Comparison of ENCODE assay signal across 52 mouse cellular contexts in the genomic region with DNA sequence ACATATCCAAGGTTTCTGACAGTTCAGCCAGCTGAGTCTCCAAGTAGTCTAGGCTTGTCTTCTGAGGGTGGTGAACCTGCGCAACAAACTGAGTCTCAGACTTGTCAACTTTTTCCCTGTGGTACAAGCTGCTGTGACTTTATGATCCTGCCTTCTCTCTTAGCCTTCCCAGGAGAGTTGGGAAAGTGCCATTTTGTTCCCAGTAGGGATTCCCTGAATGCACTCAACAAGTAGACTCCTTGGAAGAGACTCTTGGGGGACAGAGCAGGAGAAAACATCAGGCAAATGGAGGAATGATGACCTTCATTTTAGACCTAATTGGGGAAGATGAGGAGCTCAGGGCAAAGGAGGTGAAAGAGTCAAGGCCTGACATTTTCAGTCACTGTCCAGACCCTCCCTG. TPM values are rescaled to one million over a fixed set of nuclear protein-coding genes. Genes with fewer than 3 reads are reported as not detected.
"Had no signal": no experiment of that assay in that cellular context is flagged by ENCODE, and none has a peak within 500 bp of the region (broad histone marks: within the 10 kb centered on the region; RNA-seq: fewer than 3 reads in every experiment).

Gene Olfr1333, minus strand, starts transcription at position 101 of the 400 bp plus-strand sequence.

- H3K36me3 ChIP-seq: heart, embryonic 12.5 days; heart, embryonic 13.5 days; heart, embryonic 15.5 days; hindbrain, embryonic 10.5 days; hindbrain, embryonic 12.5 days; hindbrain, embryonic 13.5 days; hindbrain, embryonic 15.5 days; intestine, embryonic 15.5 days; kidney, embryonic 15.5 days had no signal

- H3K9ac ChIP-seq: heart, embryonic 12.5 days; heart, embryonic 13.5 days; heart, embryonic 15.5 days; hindbrain, embryonic 12.5 days; hindbrain, embryonic 13.5 days; hindbrain, embryonic 14.5 days; hindbrain, embryonic 15.5 days; intestine, embryonic 15.5 days; kidney, embryonic 15.5 days had no signal

- H3K4me3 ChIP-seq: heart, embryonic 12.5 days; heart, embryonic 13.5 days; heart, embryonic 15.5 days; hindbrain, embryonic 10.5 days; hindbrain, embryonic 12.5 days; hindbrain, embryonic 13.5 days; hindbrain, embryonic 15.5 days; intestine, embryonic 15.5 days; kidney, embryonic 15.5 days; layer of hippocampus, adult 2 months; left cerebral cortex, adult 2 months had no signal

- DNase-seq: heart, postnatal 10 days; heart, postnatal 14 days; heart, postnatal 36 days; heart, postnatal 4 days; kidney, adult 11 months; kidney, adult 18-20 months; kidney, adult 2 months; kidney, adult 8-10 months; kidney, adult 9 months; kidney, postnatal 10 days; kidney, postnatal 14 days; kidney, postnatal 25 days; kidney, postnatal 36 days; kidney, postnatal 4 days; layer of hippocampus, adult 9-11 months; layer of hippocampus, postnatal 36 days had no signal

- H3K27ac ChIP-seq: heart, embryonic 13.5 days; heart, embryonic 15.5 days; hindbrain, embryonic 10.5 days; hindbrain, embryonic 12.5 days; hindbrain, embryonic 13.5 days; hindbrain, embryonic 14.5 days; hindbrain, embryonic 15.5 days; hindbrain, postnatal 0 days; intestine, embryonic 15.5 days; kidney, embryonic 15.5 days; kidney, postnatal 0 days; layer of hippocampus, adult 2 months; left cerebral cortex, adult 2 months had no signal

- H3K4me1 ChIP-seq: heart, embryonic 12.5 days; heart, embryonic 13.5 days; heart, embryonic 15.5 days; hindbrain, embryonic 10.5 days; hindbrain, embryonic 12.5 days; hindbrain, embryonic 13.5 days; hindbrain, embryonic 15.5 days; intestine, embryonic 15.5 days; kidney, embryonic 15.5 days had no signal

- H3K27me3 ChIP-seq: heart, embryonic 12.5 days; heart, embryonic 15.5 days; hindbrain, embryonic 12.5 days; hindbrain, embryonic 13.5 days; hindbrain, embryonic 15.5 days; intestine, embryonic 15.5 days; kidney, embryonic 15.5 days had no signal

RNA-seq across cellular contexts. Expression of gene Olfr1333, which starts in this region (rescaled TPM):
- total RNA-seq: heart, postnatal 10 days; heart, postnatal 14 days; heart, postnatal 25 days; heart, postnatal 36 days; heart, postnatal 4 days; hematopoietic stem cell, adult 5-6 weeks; hindbrain, postnatal 0 days; layer of hippocampus, adult 18-20 months; layer of hippocampus, adult 2 months; layer of hippocampus, adult 8-10 months; layer of hippocampus, postnatal 10 days; layer of hippocampus, postnatal 14 days; layer of hippocampus, postnatal 25 days; layer of hippocampus, postnatal 36 days; left cerebral cortex, adult 18-20 months; left cerebral cortex, adult 2 months; left cerebral cortex, adult 8-10 months had no signal
- polyA plus RNA-seq: heart, embryonic 11.5 days; heart, embryonic 12.5 days; heart, embryonic 13.5 days; heart, embryonic 14.5 days; heart, embryonic 15.5 days; heart, embryonic 16.5 days; heart, postnatal 0 days; hindbrain, embryonic 10.5 days; hindbrain, embryonic 11.5 days; hindbrain, embryonic 12.5 days; hindbrain, embryonic 13.5 days; hindbrain, embryonic 14.5 days; hindbrain, embryonic 15.5 days; hindbrain, embryonic 16.5 days; hindbrain, postnatal 0 days; inflammation-experienced regulatory T-cells, adult 6 months; intestine, embryonic 14.5 days; intestine, embryonic 15.5 days; intestine, embryonic 16.5 days; intestine, postnatal 0 days; kidney, adult 2 months; kidney, embryonic 14.5 days; kidney, embryonic 15.5 days; kidney, embryonic 16.5 days; kidney, postnatal 0 days; large intestine, adult 2 months had no signal
